In genomic region chr9:40737117-40737516, GRCm38 (mm10) we compare ENCODE assay signal across 16 mouse cellular contexts.
"Had no signal": no experiment of that assay in that cellular context is flagged by ENCODE, and none has a peak within 500 bp of the region (broad histone marks: within the 10 kb centered on the region; RNA-seq: fewer than 3 reads in every experiment).

No protein-coding gene starts in this region.

- H3K4me2 ChIP-seq: kidney, embryonic 15.5 days; liver, embryonic 13.5 days; midbrain, embryonic 11.5 days had no signal

- H3K27me3 ChIP-seq: kidney, embryonic 15.5 days; liver, embryonic 13.5 days had no signal

- H3K27ac ChIP-seq: kidney, embryonic 15.5 days; liver, embryonic 13.5 days had no signal

- H3K9me3 ChIP-seq: kidney, embryonic 15.5 days; liver, embryonic 13.5 days had no signal

- H3K4me1 ChIP-seq: liver, embryonic 13.5 days had no signal

- H3K9ac ChIP-seq: kidney, embryonic 15.5 days; liver, embryonic 13.5 days had no signal

- DNase-seq: kidney, adult 11 months; kidney, adult 8-10 months; kidney, postnatal 10 days; kidney, postnatal 36 days; layer of hippocampus, postnatal 36 days; liver, embryonic 13.5 days; lung, adult 2 months; lung, postnatal 14 days; lung, postnatal 4 days; midbrain, embryonic 14.5 days; spleen, adult 18-20 months; thymus, adult 2 months; thymus, postnatal 14 days; thymus, postnatal 4 days had no signal

- H3K4me3 ChIP-seq: kidney, embryonic 15.5 days; liver, embryonic 13.5 days had no signal

- H3K36me3 ChIP-seq: kidney, embryonic 15.5 days; liver, embryonic 13.5 days had no signal
